Mouse (Mus musculus): ENCODE results near the gene Mybbp1a. TPM values are rescaled to one million over a fixed set of nuclear protein-coding genes. Genes with fewer than 3 reads are reported as not detected.

Gene Mybbp1a
- total and polyA plus RNA-seq, 3 experiments, result 344 to 3,394 (median 602) TPM

DNA sequence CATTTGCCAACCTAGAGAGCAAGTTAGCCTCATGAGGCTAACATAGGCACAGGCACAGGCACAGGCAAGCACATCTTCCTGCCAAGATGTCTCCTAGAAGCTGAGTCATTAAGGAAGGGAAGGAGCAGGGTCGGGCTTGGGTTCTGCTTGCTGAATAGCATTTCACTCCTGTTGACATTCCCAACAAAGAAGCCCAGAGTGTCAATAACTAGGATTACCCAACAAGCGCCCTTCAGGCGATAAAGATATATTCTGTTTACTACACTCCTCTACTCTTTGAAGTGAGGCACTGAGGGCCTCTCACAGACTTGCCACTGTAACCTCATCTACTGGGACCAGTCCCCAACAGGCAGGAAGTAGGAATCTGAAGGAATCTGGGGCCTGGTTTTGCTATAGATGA lies 54.9 kb downstream of the Mybbp1a start:
- H3K9ac ChIP-seq (ENCODE audit: control insufficient read depth, low read depth, low read length, poor library complexity, severe bottlenecking), result no peak overlapping the region
- H3K27me3 ChIP-seq (ENCODE audit: control insufficient read depth in 1 of 2, insufficient read depth in 2 of 2, low read length in 2 of 2), result no peaks in the 10 kb centered on the region
- no peaks in the 10 kb centered on the region for H3K9me3 ChIP-seq (replicated peaks; ENCODE audit: insufficient read depth, low read length)
- H3K27ac ChIP-seq (ENCODE audit: control insufficient read depth, low read depth, low read length), result no peak overlapping the region
- no peak overlapping the region for H3K4me3 ChIP-seq (ENCODE audit: control insufficient read depth in 1 of 2, insufficient read depth in 1 of 2, low read depth in 2 of 2, low read length in 2 of 2)
- no peaks in the 10 kb centered on the region for H3K4me1 ChIP-seq (ENCODE audit: control insufficient read depth in 1 of 2, insufficient read depth in 2 of 2, low read length in 2 of 2)
- TF ChIP-seq CHD2 (IDR thresholded peaks at IDR 0.05; ENCODE audit: low read length) (no peak), ELF1 (IDR thresholded peaks at IDR 0.05; ENCODE audit: low read depth, low read length) (no peak), NELFE (IDR thresholded peaks at IDR 0.05; ENCODE audit: low read depth, low read length) (no peak), NRF1 (IDR thresholded peaks at IDR 0.05; ENCODE audit: insufficient read depth, low read depth, low read length, poor library complexity, severe bottlenecking) (no peak), GATA1 (IDR thresholded peaks at IDR 0.05; ENCODE audit: low read depth, low read length) (no peak), MXI1 (IDR thresholded peaks at IDR 0.05; ENCODE audit: low read depth, low read length) (no peak), MYB (IDR thresholded peaks at IDR 0.05; ENCODE audit: low read depth, low read length) (no peak), ZC3H11A (IDR thresholded peaks at IDR 0.05; ENCODE audit: low read depth, low read length) (no peak), SMC3 (IDR thresholded peaks at IDR 0.05; ENCODE audit: low read depth, low read length) (no peak), USF2 (IDR thresholded peaks at IDR 0.05; ENCODE audit: borderline replicate concordance in 1 of 2, insufficient read depth in 1 of 2, low read depth in 1 of 2, low read length in 2 of 2) (no peak), ZMIZ1 (IDR thresholded peaks at IDR 0.05; ENCODE audit: low read depth, low read length) (no peak), TBP (IDR thresholded peaks at IDR 0.05; ENCODE audit: low read depth, low read length) (no peak), MAX (IDR thresholded peaks at IDR 0.05; ENCODE audit: low read length) (no peak), MEF2A (IDR thresholded peaks at IDR 0.05; ENCODE audit: extremely low read depth, insufficient replicate concordance, low read depth, low read length, poor library complexity, severe bottlenecking) (no peak), TAL1 (IDR thresholded peaks at IDR 0.05; ENCODE audit: low read length) (no peak), POLR2A (IDR thresholded peaks at IDR 0.05; ENCODE audit: control insufficient read depth in 1 of 2, insufficient read depth in 1 of 2, low read depth in 1 of 2, low read length in 2 of 2, poor library complexity in 1 of 2) (no peak), KAT2A (conservative IDR thresholded peaks at IDR 0.05; ENCODE audit: low read depth, low read length) (no peak), UBTF (IDR thresholded peaks at IDR 0.05; ENCODE audit: borderline replicate concordance, insufficient read depth, low read depth, low read length) (no peak), MAZ (IDR thresholded peaks at IDR 0.05; ENCODE audit: low read depth, low read length) (no peak), MYC (IDR thresholded peaks at IDR 0.05; ENCODE audit: low read depth, low read length) (no peak)
- DNase-seq (ENCODE audit: low read depth, low spot score), result no peak
- H3K36me3 ChIP-seq (ENCODE audit: control insufficient read depth in 1 of 2, insufficient read depth in 2 of 2, low read length in 2 of 2), result no peaks in the 10 kb centered on the region
- no peaks in the 10 kb centered on the region for H3K79me2 ChIP-seq (ENCODE audit: control insufficient read depth, insufficient read depth, low read length, poor library complexity)

DNA sequence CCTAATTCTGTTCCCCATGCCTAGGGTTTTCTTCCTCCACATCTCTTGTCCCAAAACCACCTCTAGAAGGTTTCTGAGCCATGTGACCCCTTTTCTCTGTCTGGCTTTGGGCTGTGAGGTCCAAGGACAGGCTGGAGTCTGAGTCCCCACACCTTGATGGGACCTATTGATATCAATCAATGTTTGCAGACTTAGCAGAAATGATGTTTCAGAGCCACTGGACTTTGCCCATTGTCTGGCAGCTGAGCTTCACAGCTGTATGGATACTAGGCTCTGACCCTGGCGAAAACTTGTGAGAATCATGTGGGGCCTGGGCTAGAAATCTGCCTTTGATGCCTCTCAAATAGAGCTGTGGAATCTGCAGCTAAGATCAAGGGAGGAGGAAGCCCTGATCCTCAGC lies 55.6 kb downstream of the Mybbp1a start:
- DNase-seq (ENCODE audit: low read depth, low spot score), result no peak
- no peak overlapping the region for H3K27ac ChIP-seq (ENCODE audit: control insufficient read depth, low read depth, low read length)
- H3K79me2 ChIP-seq (ENCODE audit: control insufficient read depth, insufficient read depth, low read length, poor library complexity), result no peaks in the 10 kb centered on the region
- no peak overlapping the region for H3K9ac ChIP-seq (ENCODE audit: control insufficient read depth, low read depth, low read length, poor library complexity, severe bottlenecking)
- H3K9me3 ChIP-seq (replicated peaks; ENCODE audit: insufficient read depth, low read length), result no peaks in the 10 kb centered on the region
- H3K27me3 ChIP-seq (ENCODE audit: control insufficient read depth in 1 of 2, insufficient read depth in 2 of 2, low read length in 2 of 2), result no peaks in the 10 kb centered on the region
- no peaks in the 10 kb centered on the region; a peak in 1 of 4 replicates for H3K36me3 ChIP-seq (ENCODE audit: control insufficient read depth in 1 of 2, insufficient read depth in 2 of 2, low read length in 2 of 2)
- no peak overlapping the region for H3K4me3 ChIP-seq (ENCODE audit: control insufficient read depth in 1 of 2, insufficient read depth in 1 of 2, low read depth in 2 of 2, low read length in 2 of 2)
- TF ChIP-seq CHD1 (IDR thresholded peaks at IDR 0.05; ENCODE audit: low read depth, low read length) (no peak), MAX (IDR thresholded peaks at IDR 0.05; ENCODE audit: low read length) (no peak), ZNF384 (IDR thresholded peaks at IDR 0.05; ENCODE audit: low read depth, low read length) (no peak), UBTF (IDR thresholded peaks at IDR 0.05; ENCODE audit: borderline replicate concordance, insufficient read depth, low read depth, low read length) (no peak), ETS1 (IDR thresholded peaks at IDR 0.05; ENCODE audit: low read depth, low read length) (no peak), ZKSCAN1 (IDR thresholded peaks at IDR 0.05; ENCODE audit: low read depth, low read length) (no peak)
- H3K4me1 ChIP-seq (ENCODE audit: control insufficient read depth in 1 of 2, insufficient read depth in 2 of 2, low read length in 2 of 2), result 0 out of 4 replicates have a peak, but pooled peaks cover 0 to 4% of the 10 kb centered on the region in 2 experiments

All from MEL (cell line).